Mouse (Mus musculus) MN1 (cell line): Measurements from ENCODE around the gene Slc25a20.
A peak's percentile ranks its signal among the peaks of the same experiment; 100 is the strongest.
"Not testable (repeated sequence)": the region's sequence is repeated elsewhere in the genome, so short reads cannot be mapped to it uniquely, and the experiment has no call there.

ENCODE experiments used
- DNase-seq: peaks from one replicate; pipeline ENCODE4 v3.0.0-alpha.2; 2016; ENCODE audit warnings: low spot score

The Slc25a20 gene

GRCm38 (mm10) chr9:108661677-108662612, at the start of gene Slc25a20:
TSS of gene Slc25a20 (plus strand) at chr9:108662088.
- peak; percentile 82 for DNase-seq

- no peak for DNase-seq
Observed at GRCm38 (mm10) chr9:108617301-108617700, 44.6 kb upstream of the Slc25a20 start.

- no peak for DNase-seq
Observed at GRCm38 (mm10) chr9:108626498-108626897, 35.4 kb upstream of the Slc25a20 start.

DNA sequence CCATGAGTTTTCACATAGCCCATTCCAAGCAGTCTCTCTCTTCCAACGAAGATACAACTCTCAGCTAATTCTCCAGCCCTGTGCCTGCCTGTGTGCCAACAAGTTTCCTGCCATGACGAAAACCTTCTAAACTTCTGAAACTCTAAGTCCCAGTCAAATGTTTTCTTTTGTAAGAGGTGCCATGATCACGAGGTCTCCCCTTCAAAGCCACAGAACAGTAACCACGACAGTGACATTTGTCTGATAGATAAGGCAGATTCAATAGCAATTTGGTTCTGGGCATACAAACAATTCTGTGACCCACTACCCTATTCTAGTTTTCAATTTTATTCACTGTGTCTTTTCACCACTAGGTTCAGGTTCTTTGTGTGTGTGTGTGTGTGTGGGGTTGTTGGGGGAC, 33.7 kb upstream of the Slc25a20 start:
- no peak for DNase-seq

GRCm38 (mm10) chr9:108630683-108631082, 31.2 kb upstream of the Slc25a20 start:
- no peak for DNase-seq

GRCm38 (mm10) chr9:108631631-108632256, 30.1 kb upstream of the Slc25a20 start:
- DNase-seq: no peak

DNA sequence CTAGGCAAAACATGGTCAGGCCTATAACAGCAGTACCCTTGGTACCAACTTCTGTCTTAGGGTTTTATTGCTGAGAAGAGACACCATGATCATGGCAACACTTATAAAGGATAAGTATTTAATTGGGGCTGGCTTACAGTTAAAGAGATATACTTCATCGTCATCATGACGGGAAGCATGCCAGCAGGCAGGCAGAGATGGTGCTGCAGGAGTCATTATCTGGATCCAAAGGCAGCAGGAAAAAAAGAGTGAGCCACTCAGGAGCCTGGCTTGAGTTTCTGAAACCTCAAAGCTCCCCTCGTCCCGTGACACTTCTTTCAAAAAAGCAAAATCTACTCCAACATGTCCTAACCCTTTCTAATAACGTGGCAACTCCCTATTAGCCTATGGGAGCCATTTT, 29.5 kb upstream of the Slc25a20 start:
- no peak for DNase-seq

DNA sequence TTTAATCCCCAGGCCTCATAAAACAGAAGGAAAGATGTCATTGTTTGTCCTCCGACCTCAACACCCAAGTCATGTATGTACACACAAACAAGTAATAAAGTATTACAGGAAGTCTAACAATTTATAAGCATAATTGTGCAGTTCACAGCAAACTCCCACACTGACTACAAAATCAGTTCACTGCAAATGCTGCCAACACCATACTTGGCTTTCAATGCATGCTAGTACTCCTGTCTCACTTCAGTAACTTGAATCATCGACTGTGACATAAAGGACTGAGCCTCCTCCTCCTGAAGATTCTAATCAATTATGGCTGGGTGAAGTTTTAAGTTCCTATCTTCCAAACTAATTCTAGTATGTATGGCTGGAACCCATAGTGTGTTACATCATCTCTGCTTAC, 28.0 kb upstream of the Slc25a20 start:
- DNase-seq: no peak

DNA sequence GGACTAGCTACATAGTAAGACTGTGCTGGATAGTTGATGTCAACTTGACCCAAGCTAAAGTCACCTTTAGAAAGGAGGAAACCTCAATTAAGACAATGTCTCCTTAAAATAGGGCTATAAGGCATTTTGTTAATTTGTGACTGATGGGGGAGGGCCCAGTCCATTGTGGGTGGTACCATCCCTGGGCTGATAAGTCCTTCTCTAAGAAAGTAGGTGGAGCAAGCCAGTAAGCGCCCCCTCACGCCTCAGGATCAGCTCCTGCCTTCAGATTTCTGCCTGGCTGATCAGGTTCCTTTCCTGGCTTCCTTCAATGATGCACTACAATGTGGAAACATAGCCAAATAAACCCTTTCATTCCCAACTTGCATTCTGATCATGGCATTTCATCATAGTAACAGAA, 26.5 kb upstream of the Slc25a20 start:
- DNase-seq: no peak

DNA sequence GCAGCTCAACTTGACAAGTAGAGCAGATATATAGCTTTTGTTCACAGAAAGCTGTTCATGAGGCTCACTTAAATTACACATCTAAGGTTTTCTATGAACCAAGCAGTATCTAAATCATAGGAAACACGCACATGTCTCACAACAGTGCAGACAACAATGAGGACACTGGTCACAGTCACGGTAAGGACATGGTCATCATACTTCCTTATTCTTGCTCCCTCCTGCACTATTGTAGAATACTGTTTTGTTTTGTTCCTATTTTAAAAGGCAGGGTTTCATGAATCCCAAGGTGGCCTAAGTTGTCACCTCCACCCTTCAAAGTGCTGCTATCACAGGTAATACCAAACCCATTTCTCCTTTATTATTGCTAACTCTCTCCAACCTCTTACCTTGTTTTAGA, 22.1 kb upstream of the Slc25a20 start:
- DNase-seq: no peak

- no peak for DNase-seq
Observed at GRCm38 (mm10) chr9:108648166-108648565, 13.7 kb upstream of the Slc25a20 start.

DNA sequence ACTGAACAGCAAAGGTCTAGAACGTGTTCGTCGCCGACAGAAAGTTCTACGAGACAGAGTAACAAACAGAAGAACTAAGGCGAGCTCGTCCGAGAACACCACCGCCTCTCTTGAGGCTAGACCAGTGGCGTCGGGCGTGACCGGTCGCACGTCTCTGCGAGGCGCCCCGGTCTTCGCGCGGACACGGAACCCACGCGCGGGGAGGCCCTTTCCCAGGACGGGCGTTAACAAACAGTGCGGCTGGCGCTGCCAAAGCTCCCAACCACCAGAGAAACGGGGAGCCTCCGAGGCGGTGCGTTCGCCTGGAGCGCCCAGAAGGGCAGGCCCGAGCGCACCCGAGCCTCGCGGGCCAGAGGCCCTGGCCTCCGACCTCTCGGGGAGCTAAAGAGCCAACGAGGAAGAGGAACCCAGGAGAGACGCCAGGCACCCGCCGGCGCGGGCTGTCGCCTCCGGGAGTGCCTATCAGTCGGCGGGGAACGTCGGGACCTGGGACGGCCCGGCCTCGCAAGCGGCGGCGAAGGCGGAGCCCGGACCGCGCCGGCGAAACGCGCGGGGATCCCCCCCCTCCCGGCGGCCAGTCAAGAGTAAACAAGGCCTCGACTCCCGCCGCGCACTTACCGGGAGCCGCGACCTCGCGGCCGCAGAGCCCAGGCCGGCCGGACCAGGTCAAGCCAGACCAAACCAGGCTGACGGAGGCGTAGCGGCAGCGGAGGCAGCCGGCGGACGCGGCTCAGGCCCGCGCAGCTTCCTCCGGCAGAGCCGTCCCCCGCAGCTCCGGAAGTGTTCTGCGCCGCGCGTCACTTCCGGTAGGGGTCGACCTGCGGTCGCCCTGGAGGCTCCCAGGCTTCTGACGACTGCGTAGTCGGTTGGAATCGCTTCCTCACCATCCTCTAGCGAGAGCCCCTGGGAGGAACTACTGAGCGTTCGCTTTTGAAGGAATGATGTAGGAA, 13.0 kb upstream of the Slc25a20 start, which contains the start of gene Arih2:
Gene Arih2, minus strand, starts transcription at position 776 of the 950 bp plus-strand sequence.
- peak; percentile 94 for DNase-seq

GRCm38 (mm10) chr9:108649561-108650440, 12.1 kb upstream of the Slc25a20 start:
- DNase-seq: peak; percentile 27

DNA sequence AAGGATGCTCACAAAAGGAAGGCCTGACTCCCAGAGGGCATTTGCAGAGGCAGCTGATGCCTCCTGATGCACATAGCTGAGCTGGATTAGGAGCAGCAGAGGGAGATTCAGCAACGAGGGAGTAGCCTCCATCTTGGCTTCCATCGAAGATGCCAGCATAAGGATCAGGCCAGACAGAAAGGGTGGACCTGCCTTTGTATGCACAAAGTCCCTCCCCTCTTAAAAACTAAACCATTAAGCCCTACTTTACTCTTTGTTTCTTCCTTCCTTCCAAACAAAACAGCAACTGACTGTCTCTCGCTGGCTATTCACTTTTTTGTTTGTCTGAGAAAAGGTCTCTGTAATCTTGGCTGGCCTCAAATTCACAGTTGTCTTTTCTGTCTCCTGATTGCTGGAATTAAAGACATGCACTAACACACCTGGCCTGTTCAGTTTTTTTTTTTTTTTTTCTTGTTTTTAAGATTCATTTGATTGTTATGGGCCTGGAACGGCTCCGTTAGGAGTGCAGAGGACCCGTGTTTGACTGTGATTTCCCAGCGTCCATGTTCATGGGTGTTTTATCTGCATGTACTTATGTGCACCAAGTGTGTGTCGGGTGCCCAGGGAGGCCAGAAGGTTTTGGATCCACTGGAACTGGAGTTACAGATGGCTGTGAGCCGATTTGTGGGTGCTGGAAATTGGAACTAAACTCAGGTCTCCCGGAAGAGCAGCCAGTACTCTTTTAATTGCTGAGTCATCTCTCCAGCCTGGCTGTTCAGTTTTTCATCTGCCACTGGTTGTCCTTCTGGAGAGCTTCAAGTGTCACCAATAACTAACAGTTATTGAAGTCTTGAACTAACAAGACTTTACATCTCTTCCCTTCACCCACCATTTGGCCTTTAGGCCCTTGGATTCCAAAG, 7.1 kb upstream of the Slc25a20 start:
- DNase-seq: peak; percentile 68

DNA sequence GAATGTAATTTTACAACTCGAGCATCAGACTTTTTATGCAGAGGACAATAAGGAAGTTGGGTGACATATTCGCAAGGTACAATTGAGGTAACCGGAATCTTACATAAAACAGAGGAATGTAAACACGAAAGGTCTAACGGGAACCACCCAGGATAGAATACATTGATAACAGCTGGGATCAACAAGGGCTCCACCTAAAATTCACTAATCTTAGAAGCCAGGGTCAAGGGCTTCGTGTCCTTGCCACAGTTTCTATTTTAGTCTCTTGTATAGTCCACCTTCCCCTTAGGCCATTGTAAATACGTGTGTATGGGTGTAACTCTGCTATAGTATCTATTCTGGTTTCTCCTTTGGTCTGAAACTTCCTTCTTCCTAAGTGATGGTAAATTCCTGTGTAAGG, 6.0 kb upstream of the Slc25a20 start:
- not testable (repeated sequence) for DNase-seq

- DNase-seq: no peak
Observed at GRCm38 (mm10) chr9:108662660-108663059, 772 bp downstream of the Slc25a20 start.

- no peak for DNase-seq
Observed at GRCm38 (mm10) chr9:108669875-108670274, 8.0 kb downstream of the Slc25a20 start.

GRCm38 (mm10) chr9:108673151-108673550, 11.3 kb downstream of the Slc25a20 start:
- DNase-seq: no peak

GRCm38 (mm10) chr9:108680026-108680425, 18.1 kb downstream of the Slc25a20 start:
- DNase-seq: no peak

- DNase-seq: no peak
Observed at GRCm38 (mm10) chr9:108686475-108686887, 24.6 kb downstream of the Slc25a20 start.
